Mouse (Mus musculus): ENCODE results near the gene Ccdc47.

The Ccdc47 gene

DNA sequence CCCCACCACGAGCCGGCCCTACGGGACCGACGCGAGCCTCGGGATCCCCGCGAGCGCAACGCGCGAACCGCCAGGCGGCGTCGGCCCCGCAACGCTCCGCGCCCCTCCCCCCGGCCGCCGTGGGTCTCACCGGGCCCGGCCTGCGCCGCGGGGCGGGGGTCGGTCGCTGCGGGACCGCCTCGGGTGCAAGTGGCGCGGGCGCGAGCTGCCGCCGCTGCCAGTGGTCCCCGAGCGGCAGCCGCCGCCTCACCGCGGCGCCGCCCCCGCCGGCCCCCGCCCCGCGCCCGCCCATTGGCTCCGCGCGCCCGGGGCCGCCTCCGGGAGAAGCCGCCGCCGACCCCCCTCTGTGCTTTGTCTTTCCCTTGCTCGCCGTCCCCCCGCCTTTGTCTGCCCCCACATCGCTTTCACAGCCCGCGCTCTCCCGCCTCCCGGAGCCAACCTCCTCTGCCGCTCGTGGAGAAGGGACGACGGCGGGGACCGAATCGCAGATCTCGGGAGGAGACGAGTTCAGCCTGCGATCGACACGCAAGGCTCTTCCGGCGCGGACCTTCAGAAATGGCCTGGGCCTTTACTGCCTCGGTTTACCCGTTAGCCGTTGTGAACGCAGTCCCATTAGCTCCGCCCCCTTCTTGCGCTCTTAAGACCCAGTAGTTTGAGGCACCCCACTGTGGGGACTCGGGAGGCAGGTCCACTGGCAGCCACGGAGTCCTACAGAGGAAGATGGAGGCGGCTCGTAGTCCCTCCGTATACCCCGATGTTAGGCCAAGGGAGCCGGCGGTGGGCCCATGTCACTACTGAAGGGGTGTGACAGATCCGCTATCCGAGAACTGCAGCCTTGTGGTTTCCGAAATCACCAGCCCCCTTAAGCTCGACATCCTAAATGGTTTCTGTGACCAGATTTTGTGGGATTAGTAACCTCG lies 56.0 kb downstream of the Ccdc47 start:
- peak; percentile 88 for DNase-seq

DNA sequence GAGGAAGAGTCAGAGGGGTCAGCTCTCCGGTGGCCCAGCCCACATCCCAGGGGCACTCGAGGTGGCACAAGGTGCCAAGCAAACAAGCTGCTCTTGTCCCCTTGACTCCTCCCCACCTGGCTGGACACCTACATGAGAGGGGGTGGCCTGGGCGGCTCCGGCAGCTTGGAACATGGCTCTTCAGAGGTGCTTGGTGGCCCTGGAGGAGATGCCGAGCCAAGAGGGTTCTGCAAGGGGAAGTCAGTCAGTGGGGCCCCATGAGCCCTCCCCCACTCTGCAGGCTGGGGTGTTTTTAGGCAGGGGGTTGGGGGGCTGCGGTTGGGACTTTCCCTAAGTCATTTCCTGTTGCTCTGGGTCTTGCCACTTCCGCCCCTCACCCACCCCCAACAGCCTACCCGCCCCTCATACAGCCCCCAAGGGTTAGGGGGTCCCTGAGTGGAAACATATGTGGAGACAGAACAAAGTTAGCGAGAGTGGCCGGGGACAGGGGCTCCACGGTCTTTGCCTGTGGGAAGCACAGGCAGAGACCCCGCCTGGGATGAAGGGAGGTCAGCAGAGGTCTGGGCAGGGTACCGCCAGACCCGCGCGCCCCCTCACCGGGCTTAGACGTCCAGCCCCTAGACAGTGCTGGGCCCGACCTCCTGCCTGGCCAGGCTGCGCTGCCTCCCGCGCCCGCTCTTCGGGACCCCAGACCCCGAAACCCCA lies 56.8 kb downstream of the Ccdc47 start:
- DNase-seq: peak; percentile 87

DNA sequence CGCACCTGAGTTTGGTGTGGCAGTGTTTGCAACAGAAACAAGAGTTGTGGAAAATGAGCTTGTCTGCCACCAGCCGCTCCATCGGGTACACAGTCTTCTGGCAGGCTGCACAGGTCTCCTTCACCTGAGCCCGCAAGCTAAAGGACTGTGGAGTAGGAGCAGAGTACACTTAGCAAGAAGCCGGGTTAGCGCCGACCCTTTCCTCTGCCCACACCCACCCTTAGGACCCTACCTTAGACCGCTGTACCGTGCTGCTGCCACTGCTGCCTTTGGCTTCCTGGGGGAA lies 57.3 kb downstream of the Ccdc47 start:
- no peak for DNase-seq

- DNase-seq: peak; percentile 57
Observed at GRCm38 (mm10) chr11:106158081-106158929, 57.8 kb downstream of the Ccdc47 start.

- DNase-seq: no peak
Observed at GRCm38 (mm10) chr11:106157154-106157553, 59.0 kb downstream of the Ccdc47 start.

DNA sequence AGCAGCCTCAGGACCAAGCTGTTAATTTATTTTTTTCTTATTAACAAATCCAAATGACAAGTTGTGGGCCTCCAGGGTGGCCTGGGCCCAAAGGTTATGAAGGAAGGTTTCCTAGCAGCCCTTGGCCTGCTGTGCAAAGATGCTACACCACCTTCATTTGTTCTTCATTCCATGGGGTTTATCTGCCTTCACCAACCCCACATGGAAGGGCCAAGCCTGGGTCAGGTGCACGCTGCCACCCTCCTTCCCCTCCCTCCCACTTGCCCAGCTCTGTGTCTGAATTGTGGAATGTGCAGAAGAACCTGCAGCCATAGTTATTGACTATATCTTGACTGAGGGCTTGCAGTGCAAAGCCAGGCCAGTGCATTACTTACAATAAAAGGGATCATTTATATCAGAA lies 59.9 kb downstream of the Ccdc47 start:
- DNase-seq: no peak

DNA sequence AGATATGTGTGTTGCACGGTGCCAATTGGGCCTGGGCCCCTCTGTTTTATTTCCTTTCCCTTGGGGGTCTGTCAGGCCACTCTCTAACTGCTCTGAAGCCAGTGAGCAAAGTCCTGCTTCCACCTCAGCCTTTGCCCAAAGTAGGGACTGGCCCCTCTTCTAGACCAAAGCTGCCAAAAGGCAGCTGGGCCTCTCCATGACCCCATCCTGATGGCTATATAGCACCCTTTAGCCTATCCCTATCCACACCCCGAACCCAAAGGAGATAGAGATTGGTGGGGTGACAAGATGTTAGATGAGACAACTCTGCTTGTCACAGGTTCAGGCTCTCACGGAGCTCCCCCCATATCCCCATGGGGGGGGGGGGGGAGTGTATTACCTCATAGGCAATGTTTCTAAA lies 60.4 kb downstream of the Ccdc47 start:
- DNase-seq: no peak

DNA sequence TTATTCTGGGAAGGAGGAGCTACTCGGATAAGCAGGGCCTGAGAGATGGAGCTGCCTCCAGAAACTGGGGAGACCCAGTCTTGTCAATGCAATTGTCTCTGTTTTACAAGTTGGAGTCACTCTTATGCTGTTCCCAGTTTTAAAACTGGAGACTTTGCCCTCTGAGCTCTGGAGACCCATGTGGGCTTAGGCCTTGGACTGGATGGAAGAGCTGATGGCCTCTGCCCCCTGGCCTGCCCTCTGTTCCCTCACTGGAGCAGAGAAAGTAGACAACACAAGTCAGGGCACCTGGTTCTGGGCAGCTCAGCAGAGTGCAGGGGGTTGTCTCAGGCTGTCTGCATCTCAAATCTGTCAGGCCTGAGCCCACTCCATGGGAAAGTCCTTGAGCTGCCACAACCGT lies 61.4 kb downstream of the Ccdc47 start:
- DNase-seq: no peak

- DNase-seq: no peak
Observed at GRCm38 (mm10) chr11:106154091-106154490, 62.1 kb downstream of the Ccdc47 start.

GRCm38 (mm10) chr11:106152132-106152531 lies 64.0 kb downstream of the Ccdc47 start:
- DNase-seq: no peak

DNA sequence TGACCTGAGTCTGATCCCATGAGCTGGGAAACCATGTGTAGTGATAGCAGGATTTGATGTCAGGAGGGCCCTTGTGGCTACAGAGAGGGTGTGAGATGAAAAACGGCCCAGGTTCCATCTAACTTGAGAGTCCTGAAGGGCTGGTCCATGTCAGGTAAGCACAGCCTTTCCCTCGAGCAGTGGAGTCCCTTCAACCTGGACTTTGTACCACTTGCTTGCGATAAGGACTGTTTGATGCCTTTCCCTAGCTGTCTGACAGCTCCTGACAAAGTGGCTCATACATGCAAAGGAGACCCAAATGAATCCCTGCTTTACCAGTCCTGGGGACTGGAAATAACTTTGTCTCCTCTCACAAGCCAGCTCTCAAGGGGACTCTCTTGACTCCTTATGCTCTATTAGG lies 64.9 kb downstream of the Ccdc47 start:
- no peak for DNase-seq

Data from lung, postnatal 10 days (tissue).